Mouse (Mus musculus) hindbrain, embryonic 15.5 days (tissue): ENCODE measurements around the gene Traf6. TPM values are rescaled to one million over a fixed set of nuclear protein-coding genes. Genes with fewer than 3 reads are reported as not detected.
"Not testable (repeated sequence)": the region's sequence is repeated elsewhere in the genome, so short reads cannot be mapped to it uniquely, and the experiment has no call there.

ENCODE experiments used
- ATAC-seq: fragments of 200-750 bp; cut with Nextera tagmentation; 2 replicates; pipeline ENCODE4 v1.8.0; 2017; ENCODE audit warnings: low read depth, moderate number of reproducible peaks, moderate TSS enrichment; ENCODE audit not compliant: low FRiP score
- H3K27ac ChIP-seq: fragments of 300-500 bp; sonication (generic); replicated peaks from 2 replicates; pipeline ENCODE4 v1.5.1; 2015; ENCODE audit warnings: mild to moderate bottlenecking, inconsistent platforms
- H3K27me3 ChIP-seq: fragments of 300-500 bp; sonication (generic); 2 replicates; pipeline ENCODE4 v1.6.1; 2015; ENCODE audit warnings: control low read depth, inconsistent platforms
- H3K36me3 ChIP-seq: fragments of 300-500 bp; sonication (generic); 2 replicates; pipeline ENCODE4 v1.6.1; 2015; ENCODE audit warnings: control low read depth, inconsistent platforms
- H3K4me1 ChIP-seq: fragments of 300-500 bp; sonication (generic); replicated peaks from 2 replicates; pipeline ENCODE4 v1.6.1; 2015; ENCODE audit warnings: control low read depth, inconsistent platforms
- H3K4me2 ChIP-seq: fragments of 300-500 bp; sonication (generic); 2 replicates; pipeline ENCODE4 v1.6.1; 2015; ENCODE audit warnings: moderate library complexity, mild to moderate bottlenecking, inconsistent platforms
- H3K4me3 ChIP-seq: fragments of 300-500 bp; sonication (generic); 2 replicates; pipeline ENCODE4 v1.5.1; 2015; ENCODE audit warnings: mild to moderate bottlenecking, inconsistent platforms
- H3K9ac ChIP-seq: fragments of 300-500 bp; sonication (generic); 2 replicates; pipeline ENCODE4 v1.6.1; 2015; ENCODE audit warnings: inconsistent platforms
- H3K9me3 ChIP-seq: fragments of 300-500 bp; sonication (generic); 2 replicates; pipeline ENCODE4 v1.6.1; 2016; ENCODE audit warnings: control low read depth, inconsistent platforms
- whole genome bisulfite sequencing: fragments of 180-500 bp; shearing (Covaris S2); methylation state at CpG from one replicate; pipeline ENCODE4 v1.1.7; 2015; 5-methylcytosine and 5-hydroxymethylcytosine counted together
- polyA plus RNA-seq: library from polyadenylated mRNA; unstranded; fragments of >200 nt; fragmentation: Nextera tagmentation; extraction: Ambion mirVana; gene quantifications from 2 replicates; pipeline ENCODE4 v1.2.1, GENCODE M21; 2015

Traf6 gene
- polyA plus RNA-seq, 1 experiment from 2014 or later: 5.6 TPM

DNA sequence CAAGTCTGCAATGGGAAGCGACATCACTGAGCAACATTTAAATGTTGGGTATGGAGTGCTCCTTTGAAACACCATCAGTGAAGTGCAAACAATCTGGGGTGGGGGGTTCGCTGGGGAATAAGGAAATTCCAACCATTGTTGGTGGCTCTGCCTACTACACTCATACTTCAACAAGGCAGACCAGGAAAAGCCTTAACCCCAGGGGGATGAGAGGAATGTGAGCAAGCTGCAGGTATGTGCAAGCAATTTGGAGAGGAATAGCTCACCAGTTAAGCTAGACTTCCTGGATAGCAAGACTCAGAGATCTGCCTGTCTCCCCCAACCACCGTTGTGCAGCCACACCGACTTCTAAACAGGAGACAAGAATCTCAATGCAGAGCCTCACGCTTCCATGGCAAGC, 61.7 kb downstream of the Traf6 start:
- no peak for ATAC-seq
- no peaks in the 10 kb centered on the region for H3K36me3 ChIP-seq
- 86% methylated on average over 5 of the region's 5 CpGs for WGBS
- H3K9ac ChIP-seq: no peak overlapping the region
- H3K27me3 ChIP-seq: no peaks in the 10 kb centered on the region
- H3K4me1 ChIP-seq: no peaks in the 10 kb centered on the region
- H3K27ac ChIP-seq: no peak overlapping the region
- H3K4me3 ChIP-seq: no peak overlapping the region
- H3K4me2 ChIP-seq: no peak overlapping the region
- no peaks in the 10 kb centered on the region for H3K9me3 ChIP-seq

DNA sequence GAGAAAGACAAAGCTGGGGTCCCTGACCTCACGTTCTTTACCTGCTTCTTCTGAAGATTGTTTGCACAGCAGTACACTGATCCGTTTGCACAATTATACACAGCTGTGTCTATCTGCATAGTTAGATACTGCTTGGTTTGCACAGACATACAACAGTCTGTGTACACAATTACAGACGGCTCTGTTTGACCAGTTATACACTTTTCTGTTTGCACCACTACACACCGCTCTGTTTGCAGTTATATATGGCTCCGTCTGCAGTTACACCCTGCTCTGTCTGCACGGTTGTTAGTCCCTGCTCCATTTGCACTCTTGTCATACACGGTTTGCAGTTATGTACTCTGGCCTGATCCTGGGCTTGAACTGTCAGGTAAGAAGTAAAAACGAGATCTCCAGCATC, 63.4 kb downstream of the Traf6 start:
- no peak overlapping the region for H3K9ac ChIP-seq
- no peak overlapping the region for H3K4me2 ChIP-seq
- ATAC-seq: no peak
- H3K9me3 ChIP-seq: no peaks in the 10 kb centered on the region
- H3K36me3 ChIP-seq: no peaks in the 10 kb centered on the region
- no peaks in the 10 kb centered on the region for H3K27me3 ChIP-seq
- H3K4me3 ChIP-seq: no peak overlapping the region
- no peaks in the 10 kb centered on the region for H3K4me1 ChIP-seq
- H3K27ac ChIP-seq: no peak overlapping the region
- WGBS: 79% methylated on average over 8 of the region's 8 CpGs

DNA sequence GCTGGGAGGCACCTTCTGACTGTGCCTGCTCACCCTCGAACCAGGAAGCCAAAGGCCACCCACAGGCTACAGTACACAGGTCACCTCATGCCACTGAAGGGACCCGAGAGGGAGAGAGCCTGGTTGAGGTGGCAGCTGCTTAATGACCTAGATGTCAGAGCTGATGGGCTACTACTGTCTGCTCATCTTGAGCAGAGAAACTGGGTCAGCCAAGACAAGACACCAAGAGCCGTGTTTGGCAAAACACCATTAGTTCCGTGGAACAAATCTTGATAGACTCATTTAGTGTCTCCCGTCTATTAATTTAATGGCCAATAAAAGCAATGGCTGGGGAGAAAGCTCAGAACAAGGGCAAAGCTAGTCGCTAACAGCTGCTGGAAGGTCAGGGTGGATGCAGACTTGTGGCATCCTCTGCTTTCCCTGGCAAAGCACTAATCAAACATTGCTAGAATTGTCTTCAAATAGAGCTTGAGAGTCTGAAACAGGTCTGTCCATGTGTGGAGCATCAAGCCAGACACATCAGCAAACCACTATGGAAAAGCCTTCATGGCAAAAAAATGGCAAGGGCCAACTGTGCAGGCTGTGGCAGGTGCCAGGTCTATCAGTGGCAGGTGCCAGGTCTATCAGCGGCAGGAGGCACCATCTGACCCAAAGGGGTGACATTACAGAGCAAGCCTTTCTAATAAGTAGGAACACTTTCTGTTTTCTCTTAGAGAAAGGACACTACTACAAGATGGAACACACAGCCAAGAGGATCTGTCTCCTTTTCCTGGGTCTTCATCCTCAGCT, 64.0 kb downstream of the Traf6 start:
- H3K4me3 ChIP-seq: no peak overlapping the region
- no peaks in the 10 kb centered on the region for H3K27me3 ChIP-seq
- ATAC-seq: no peak; the same call in 1 of the 2 replicates
- no peaks in the 10 kb centered on the region for H3K36me3 ChIP-seq
- H3K27ac ChIP-seq: no peak overlapping the region
- no peak overlapping the region for H3K9ac ChIP-seq
- H3K4me2 ChIP-seq: no peak overlapping the region
- WGBS: 73% methylated on average over 7 of the region's 7 CpGs
- H3K4me1 ChIP-seq: no peaks in the 10 kb centered on the region
- H3K9me3 ChIP-seq: no peaks in the 10 kb centered on the region

DNA sequence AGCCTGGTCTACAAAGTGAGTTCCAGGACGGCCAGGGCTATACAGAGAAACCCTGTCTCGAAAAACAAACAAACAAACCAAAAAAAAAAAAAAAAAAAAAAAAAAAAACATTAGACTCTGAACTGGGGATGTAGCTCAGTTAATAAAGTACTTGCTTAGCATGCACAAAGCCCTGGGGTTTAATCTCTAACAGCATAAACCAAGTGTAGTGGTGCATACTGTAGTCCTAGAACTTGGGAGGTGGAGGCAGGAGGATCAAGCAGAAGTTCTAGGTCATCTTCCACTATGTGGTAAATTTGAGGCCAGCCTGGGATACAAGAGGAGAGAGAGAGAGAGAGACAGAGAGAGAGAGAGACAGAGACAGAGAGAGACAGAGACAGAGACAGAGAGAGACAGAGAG, 67.4 kb downstream of the Traf6 start:
- H3K27me3 ChIP-seq, H3K9ac ChIP-seq, H3K4me1 ChIP-seq, H3K4me3 ChIP-seq, H3K9me3 ChIP-seq, H3K36me3 ChIP-seq, H3K4me2 ChIP-seq, H3K27ac ChIP-seq, ATAC-seq: not testable (repeated sequence)
- 90% methylated on average over 2 of the region's 2 CpGs for WGBS

DNA sequence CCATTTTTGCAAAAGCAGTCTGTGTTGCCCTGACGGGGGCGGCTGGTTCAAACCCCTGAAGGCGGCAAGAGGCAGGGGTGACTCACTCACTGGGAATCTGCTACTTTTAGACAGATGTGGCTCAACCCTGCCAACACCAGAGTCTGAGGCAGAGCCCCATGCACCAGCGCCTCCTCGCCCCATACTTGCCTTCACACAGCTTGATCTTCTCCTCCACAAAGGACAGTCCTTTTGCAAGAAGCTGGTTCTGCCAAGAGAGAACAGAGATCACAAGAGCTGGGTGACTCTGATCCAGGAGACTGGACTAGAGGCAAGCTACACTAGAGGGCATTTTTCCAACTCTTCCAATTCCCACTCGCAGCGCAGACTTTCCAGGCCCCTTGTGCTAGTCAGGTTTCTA, 68.3 kb downstream of the Traf6 start:
- no peak overlapping the region for H3K9ac ChIP-seq
- no peak for ATAC-seq
- no peak overlapping the region for H3K4me3 ChIP-seq
- no peaks in the 10 kb centered on the region for H3K36me3 ChIP-seq
- WGBS: 92% methylated on average over 7 of the region's 7 CpGs
- no peak overlapping the region for H3K27ac ChIP-seq
- no peaks in the 10 kb centered on the region for H3K27me3 ChIP-seq
- H3K4me2 ChIP-seq: no peak overlapping the region
- H3K9me3 ChIP-seq: no peaks in the 10 kb centered on the region
- H3K4me1 ChIP-seq: no peaks in the 10 kb centered on the region

Other genes starting within 250 kb of the Traf6 start
- not detected in 2 replicates for gene Rag2, start 53.7 kb upstream of the Traf6 start, polyA plus RNA-seq
- 0.12 TPM in 2 replicates for gene Rag1, start 28.9 kb upstream of the Traf6 start, polyA plus RNA-seq
- 46.4 and 49.5 TPM in 2 replicates for gene B230118H07Rik, start 28.9 kb upstream of the Traf6 start, polyA plus RNA-seq
- 5.9 and 6.6 TPM in 2 replicates for gene Prr5l, start 204.6 kb downstream of the Traf6 start, polyA plus RNA-seq
- 97.3 and 100 TPM in 2 replicates for gene Commd9, start 207.8 kb downstream of the Traf6 start, polyA plus RNA-seq